Mouse (Mus musculus) neutrophil, adult 83 days (primary cell): ENCODE data around the gene Ppdpf. TPM values are rescaled to one million over a fixed set of nuclear protein-coding genes. Genes with fewer than 3 reads are reported as not detected.

Source experiments
- total RNA-seq, 2 experiments: library from RNA; stranded (reverse); gene quantifications; one replicate each; pipeline ENCODE4 v1.2.4; 2023

The Ppdpf gene
- 10 to 100 TPM; 19.0 to 24.2 TPM for total RNA-seq

DNA sequence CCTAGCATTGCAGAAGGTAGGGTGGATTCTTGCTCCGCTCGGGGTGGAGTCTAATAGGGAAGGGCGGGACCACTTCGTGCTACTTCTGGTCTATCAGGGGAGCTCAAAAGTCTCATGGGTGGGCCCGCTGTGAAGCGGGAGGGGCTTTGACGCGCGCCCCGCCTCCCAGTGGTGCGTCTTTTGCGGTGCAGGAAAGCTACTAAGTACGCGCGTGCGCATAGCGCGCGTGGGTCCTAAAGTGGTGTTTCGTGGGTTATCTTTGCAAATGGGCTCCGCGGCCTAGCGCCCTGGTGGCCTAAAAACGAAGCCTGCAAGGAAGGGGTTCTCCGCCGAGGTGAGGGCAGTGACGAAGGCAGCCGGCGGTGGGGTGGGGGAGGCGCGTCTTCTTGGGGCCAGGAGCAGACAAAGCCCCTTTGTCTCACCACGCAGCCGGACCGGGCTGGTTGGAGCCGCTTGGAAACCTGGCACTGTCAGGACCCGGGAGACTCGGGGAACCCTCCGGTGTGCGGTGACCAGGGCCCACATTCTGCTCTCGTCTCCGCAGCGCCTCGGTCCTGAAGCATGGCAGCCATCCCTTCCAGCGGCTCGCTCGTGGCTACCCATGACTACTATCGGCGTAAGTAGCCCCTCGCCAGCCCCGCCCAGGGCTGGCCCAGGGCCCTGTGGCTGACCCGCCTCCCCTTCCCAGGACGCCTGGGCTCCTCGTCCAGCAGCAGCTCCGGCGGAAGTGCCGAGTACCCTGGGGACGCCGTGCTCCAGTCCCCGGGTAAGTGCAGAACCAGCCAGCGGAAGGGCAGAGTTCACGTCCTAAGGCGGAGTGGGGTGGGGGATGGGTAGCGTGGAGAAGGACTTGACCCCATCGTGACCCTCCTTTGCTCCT is at the start of gene Ppdpf:
TSS of gene Ppdpf (plus strand) at position 127 of the 880 bp plus-strand sequence.

GRCm38 (mm10) chr2:181156248-181157121 is 30.6 kb upstream of the Ppdpf start, which contains the start of gene Eef1a2:
Eef1a2 (minus strand) TSS chr2:181157014.

DNA sequence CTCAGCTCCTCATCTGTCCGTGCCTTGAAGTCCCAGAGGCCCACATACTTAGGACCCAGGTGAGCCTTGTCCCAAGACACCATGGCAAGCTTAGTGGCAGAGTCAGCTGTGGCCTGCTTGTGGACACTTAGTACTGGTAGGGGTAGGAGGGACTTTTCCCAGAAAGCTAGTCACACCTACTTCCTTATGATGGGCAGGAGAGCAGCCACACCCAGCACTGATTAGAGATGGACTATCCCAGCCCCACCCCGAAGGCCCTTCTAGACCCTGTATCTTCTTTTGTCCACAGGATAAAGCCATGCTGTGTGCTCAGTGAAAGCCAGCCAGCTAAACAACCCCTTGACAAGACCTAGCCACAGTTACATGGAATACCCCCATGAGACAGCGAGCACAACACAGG is 15.4 kb downstream of the Ppdpf start, which contains the start of gene Ptk6:
TSS of gene Ptk6 (minus strand) at position 368 of the 400 bp plus-strand sequence.

DNA sequence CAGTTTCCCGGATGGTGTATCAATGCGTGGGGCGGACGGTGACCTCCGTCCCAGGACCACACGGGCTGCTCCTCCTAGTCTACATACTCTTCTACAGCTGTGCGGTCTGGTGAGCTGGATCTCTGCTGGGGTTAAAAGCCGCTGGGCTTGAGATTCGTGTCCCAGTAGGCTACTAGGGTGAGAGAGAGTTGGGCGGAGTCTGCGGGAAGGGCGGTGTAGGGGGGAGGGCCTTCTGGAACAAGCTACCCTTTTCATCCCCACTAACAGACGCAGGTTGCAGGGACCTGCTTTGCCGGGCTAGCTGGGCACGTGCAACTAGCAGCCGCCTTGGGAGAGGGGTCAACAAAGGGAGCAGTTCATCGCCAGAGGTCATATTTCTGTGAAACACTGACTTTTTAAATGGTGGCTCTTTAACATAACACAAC is 26.0 kb downstream of the Ppdpf start, which contains the start of gene Srms:
TSS of gene Srms (minus strand) at position 165 of the 425 bp plus-strand sequence.

DNA sequence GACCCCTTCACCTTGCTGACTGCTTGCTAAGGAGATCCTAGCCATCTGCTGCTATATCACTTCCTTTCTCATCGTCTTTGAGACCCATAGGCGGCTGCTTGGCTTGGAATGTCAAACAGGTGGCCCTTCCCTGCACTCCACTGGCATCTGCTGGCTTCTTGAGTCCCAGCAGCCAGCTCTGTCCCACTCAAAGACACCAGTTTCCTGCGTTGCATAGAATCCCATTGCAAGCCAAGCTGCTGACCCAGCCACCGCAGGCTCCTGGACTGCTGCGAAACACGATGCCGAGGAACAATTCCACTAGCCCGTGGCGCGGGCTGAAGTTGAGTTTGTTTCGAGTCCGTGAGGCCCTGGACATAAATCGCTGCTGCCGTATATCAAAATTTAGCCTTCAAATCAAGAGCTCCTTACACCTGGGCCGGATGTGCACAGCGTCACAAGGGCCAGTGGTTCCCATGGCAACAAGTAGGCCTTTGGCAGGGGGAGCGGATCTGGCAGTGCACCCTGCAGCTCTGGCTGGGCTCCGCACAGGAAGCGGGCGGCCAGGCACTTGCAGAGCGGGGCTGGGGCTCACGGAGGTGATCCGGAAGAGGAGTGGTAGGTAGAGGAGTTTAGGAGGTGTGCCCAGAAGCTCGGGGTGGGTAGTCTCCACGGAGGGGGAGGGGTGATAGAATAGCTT is 32.6 kb downstream of the Ppdpf start, which contains the start of gene Fndc11:
TSS of gene Fndc11 (plus strand) at position 476 of the 679 bp plus-strand sequence.

Other genes with a start within 250 kb of the Ppdpf start
- not detected for gene Nkain4, start 232.5 kb upstream of the Ppdpf start, total RNA-seq
- gene Arfgap1, start 220.0 kb upstream of the Ppdpf start, total RNA-seq, result 10 to 100 TPM; 43.4 to 45.8 TPM
- gene Col20a1, start 200.7 kb upstream of the Ppdpf start, total RNA-seq, result 1 to 10 TPM; 1.3 to 2.0 TPM
- not detected for gene Chrna4, start 143.7 kb upstream of the Ppdpf start, total RNA-seq
- under 1 TPM in 1 of 2 experiments, not detected in 1; 0.20 TPM for gene Kcnq2, start 51.9 kb upstream of the Ppdpf start, total RNA-seq
- gene Eef1a2, start 30.2 kb upstream of the Ppdpf start, total RNA-seq, result not detected
- not detected for gene Ptk6, start 15.5 kb downstream of the Ppdpf start, total RNA-seq
- gene Srms, start 25.9 kb downstream of the Ppdpf start, total RNA-seq, result not detected
- gene Fndc11, start 32.8 kb downstream of the Ppdpf start, total RNA-seq, result not detected
- gene Helz2, start 54.8 kb downstream of the Ppdpf start, total RNA-seq, result 10 to 100 TPM; 43.2 to 49.9 TPM
- 10 to 100 TPM; 29.6 to 32.9 TPM for gene Gmeb2, start 100.8 kb downstream of the Ppdpf start, total RNA-seq
- not detected for gene Stmn3, start 127.3 kb downstream of the Ppdpf start, total RNA-seq
- gene Rtel1, start 132.5 kb downstream of the Ppdpf start, total RNA-seq, result 10 to 100 TPM; 44.1 to 45.7 TPM
- gene Zgpat, start 177.7 kb downstream of the Ppdpf start, total RNA-seq, result 10 to 100 TPM; 24.2 to 26.4 TPM
- 10 to 100 TPM; 31.6 to 33.2 TPM for gene Arfrp1, start 178.2 kb downstream of the Ppdpf start, total RNA-seq
- 10 to 100 TPM; 24.7 to 25.8 TPM for gene Lime1, start 192.8 kb downstream of the Ppdpf start, total RNA-seq